Comparison of ENCODE assay signal across 21 mouse cellular contexts in the genomic region with DNA sequence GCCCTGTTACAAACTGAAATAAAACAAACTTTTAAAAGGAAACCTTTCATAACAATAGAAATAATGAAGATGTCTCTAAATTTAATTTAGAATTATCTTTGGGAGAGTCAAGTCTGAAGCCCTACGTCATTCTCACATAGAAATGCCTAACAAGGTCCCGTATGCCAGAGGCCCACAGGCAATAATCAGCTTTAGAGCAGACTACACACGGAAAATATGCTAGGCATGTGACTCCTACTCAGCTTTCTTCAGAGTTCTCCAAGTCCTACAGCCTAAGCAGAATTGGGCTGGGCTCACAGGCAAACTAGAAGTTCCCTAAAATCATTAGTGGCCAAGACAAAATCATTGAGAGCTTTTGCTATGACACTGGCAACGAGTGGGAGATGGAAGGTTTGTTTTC.
DNase-seq lines count a peak whose midpoint lies in the region; ATAC-seq lines count a peak whose summit lies in the region.
"Had no signal": no experiment of that assay in that cellular context is flagged by ENCODE, and none has a peak within 500 bp of the region (broad histone marks: within the 10 kb centered on the region; RNA-seq: fewer than 3 reads in every experiment).

No protein-coding gene starts in this region.

- H3K4me2 ChIP-seq in heart, embryonic 11.5 days, result no peak overlapping the region
- H3K4me2 ChIP-seq: embryonic facial prominence, embryonic 15.5 days; forebrain, embryonic 12.5 days; hindbrain, embryonic 15.5 days; intestine, embryonic 15.5 days; midbrain, embryonic 11.5 days had no signal

- no peaks in the 10 kb centered on the region for H3K9me3 ChIP-seq in heart, embryonic 11.5 days (replicated peaks; ENCODE audit: control insufficient read depth, low read length)
- H3K9me3 ChIP-seq: embryonic facial prominence, embryonic 15.5 days; forebrain, embryonic 12.5 days; hindbrain, embryonic 15.5 days; intestine, embryonic 15.5 days had no signal

- no peak overlapping the region for H3K9ac ChIP-seq in heart, embryonic 11.5 days (ENCODE audit: low read depth, low read length)
- H3K9ac ChIP-seq: embryonic facial prominence, embryonic 15.5 days; forebrain, embryonic 12.5 days; hindbrain, embryonic 15.5 days; intestine, embryonic 15.5 days; liver, postnatal 0 days had no signal

- H3K4me3 ChIP-seq in heart, embryonic 11.5 days (ENCODE audit: low read depth, low read length), result no peak overlapping the region
- H3K4me3 ChIP-seq: embryonic facial prominence, embryonic 15.5 days; forebrain, embryonic 12.5 days; hindbrain, embryonic 15.5 days; intestine, embryonic 15.5 days had no signal

- H3K27ac ChIP-seq in heart, embryonic 11.5 days (ENCODE audit: low read depth, low read length), result no peak overlapping the region
- H3K27ac ChIP-seq: embryonic facial prominence, embryonic 15.5 days; forebrain, embryonic 12.5 days; hindbrain, embryonic 15.5 days; intestine, embryonic 15.5 days had no signal

- peak; percentile 8 for DNase-seq in heart, adult 8-10 months (ENCODE audit: low spot score)
- DNase-seq in 3T3-L1 (ENCODE audit: low read depth, low spot score), result peak; percentile 35
- peak; percentile 34 for DNase-seq in Muller cell, postnatal 12 days (ENCODE audit: inconsistent ontology term)
- DNase-seq in heart, postnatal 10 days, result peak; percentile 42 to 46
- DNase-seq in right cerebral cortex, postnatal 14 days, result no peak
- no peak for DNase-seq in layer of hippocampus, postnatal 25 days (ENCODE audit: extremely low spot score in 1 of 2, low spot score in 1 of 2)
- DNase-seq: adrenal gland, postnatal 14 days; cerebellum, adult 11 months; cerebellum, postnatal 10 days; left cerebral cortex, postnatal 4 days; liver; liver, postnatal 0 days; right cerebral cortex, adult 18-20 months; thymus, postnatal 25 days had no signal

- H3K27me3 ChIP-seq in heart, embryonic 11.5 days (ENCODE audit: control insufficient read depth, insufficient read depth, low read length), result no peaks in the 10 kb centered on the region
- H3K27me3 ChIP-seq: embryonic facial prominence, embryonic 15.5 days; forebrain, embryonic 12.5 days; hindbrain, embryonic 15.5 days; intestine, embryonic 15.5 days had no signal

- no peak for ATAC-seq in heart, embryonic 11.5 days (replicated peaks; ENCODE audit: insufficient number of reproducible peaks, low FRiP score, low TSS enrichment)
- ATAC-seq: activated CD4-positive, CD25-positive, alpha-beta regulatory T cell, adult 4 months; intestine, embryonic 15.5 days; liver, postnatal 0 days had no signal

- 35% methylated on average over 4 of the region's 4 CpGs for WGBS in heart, embryonic 11.5 days (ENCODE audit: insufficient replicate concordance)

- no peaks in the 10 kb centered on the region for H3K4me1 ChIP-seq in heart, embryonic 11.5 days (ENCODE audit: control insufficient read depth, insufficient read depth, low read length)
- H3K4me1 ChIP-seq: embryonic facial prominence, embryonic 15.5 days; forebrain, embryonic 12.5 days; hindbrain, embryonic 15.5 days; intestine, embryonic 15.5 days had no signal

- intact Hi-C loops in heart, postnatal 10 days (cut with DNase I), result no loop called here

- H3K36me3 ChIP-seq in heart, embryonic 11.5 days (ENCODE audit: control insufficient read depth, insufficient read depth, low read length), result no peaks in the 10 kb centered on the region
- H3K36me3 ChIP-seq: embryonic facial prominence, embryonic 15.5 days; forebrain, embryonic 12.5 days; hindbrain, embryonic 15.5 days; intestine, embryonic 15.5 days had no signal

Comparison
In these comparisons a context has a peak if more than half of its experiments do, and no peak if none do; other contexts are left out.
1. DNase-seq: peak in heart, adult 8-10 months (single experiment), 3T3-L1 (single experiment), Muller cell, postnatal 12 days (single experiment) and heart, postnatal 10 days (2 of 2); none in right cerebral cortex, postnatal 14 days (single experiment) and layer of hippocampus, postnatal 25 days (0 of 2).